Mouse (Mus musculus): Measurements from ENCODE around the gene Olfr1341. TPM values are rescaled to one million over a fixed set of nuclear protein-coding genes. Genes with fewer than 3 reads are reported as not detected.

Olfr1341 gene
- polyA plus RNA-seq, 1 experiment = not detected

- Histone ChIP-seq H3K4me3 (ENCODE audit: insufficient read depth, poor library complexity, severe bottlenecking) (no peak overlapping the region), H3K27me3 (ENCODE audit: control insufficient read depth, insufficient read depth, insufficient read length) (no peaks in the 10 kb centered on the region), H3K79me2 (ENCODE audit: control insufficient read depth, insufficient read depth) (no peaks in the 10 kb centered on the region), H3ac (ENCODE audit: control insufficient read depth, insufficient read length, low read depth) (no peak overlapping the region), H3K36me3 (ENCODE audit: control insufficient read depth, insufficient read depth) (no peaks in the 10 kb centered on the region), H3K79me3 (ENCODE audit: low read depth) (no peaks in the 10 kb centered on the region)
- TF ChIP-seq CTCF (IDR thresholded peaks at IDR 0.05; ENCODE audit: control insufficient read depth, insufficient read depth, insufficient read length) (no peak), CEBPB (IDR thresholded peaks at IDR 0.05; ENCODE audit: low read depth) (no peak), MAX (IDR thresholded peaks at IDR 0.05) (no peak), MYOD1 (IDR thresholded peaks at IDR 0.05; ENCODE audit: control insufficient read depth, insufficient read length, low read depth) (no peak), MYOG (IDR thresholded peaks at IDR 0.05; ENCODE audit: control insufficient read depth, extremely low read depth, insufficient read length) (no peak), USF1 (IDR thresholded peaks at IDR 0.05; ENCODE audit: low read depth) (no peak), FOSL1 (IDR thresholded peaks at IDR 0.05; ENCODE audit: insufficient read depth, low read length, poor library complexity, severe bottlenecking) (no peak)
Measured at GRCm38 (mm10) chr4:118711656-118712055, 8.3 kb downstream of the Olfr1341 start.

- no peaks in the 10 kb centered on the region for H3K36me3 ChIP-seq (ENCODE audit: control insufficient read depth, insufficient read depth)
- no peak within 1 kb of the TSS for H3ac ChIP-seq (ENCODE audit: control insufficient read depth, insufficient read length, low read depth)
- H3K79me2 ChIP-seq (ENCODE audit: control insufficient read depth, insufficient read depth) = no peaks in the 10 kb centered on the region
- TF ChIP-seq CEBPB (IDR thresholded peaks at IDR 0.05; ENCODE audit: low read depth) (no peak), MYOD1 (IDR thresholded peaks at IDR 0.05; ENCODE audit: control insufficient read depth, insufficient read length, low read depth) (no peak), USF1 (IDR thresholded peaks at IDR 0.05; ENCODE audit: low read depth) (no peak), MYOG (IDR thresholded peaks at IDR 0.05; ENCODE audit: control insufficient read depth, extremely low read depth, insufficient read length) (no peak), MAX (IDR thresholded peaks at IDR 0.05) (no peak), CTCF (IDR thresholded peaks at IDR 0.05; ENCODE audit: control insufficient read depth, insufficient read depth, insufficient read length) (no peak), FOSL1 (IDR thresholded peaks at IDR 0.05; ENCODE audit: insufficient read depth, low read length, poor library complexity, severe bottlenecking) (no peak)
- H3K27me3 ChIP-seq (ENCODE audit: control insufficient read depth, insufficient read depth, insufficient read length) = no peaks in the 10 kb centered on the region
- no peaks in the 10 kb centered on the region for H3K79me3 ChIP-seq (ENCODE audit: low read depth)
- no peak within 1 kb of the TSS for H3K4me3 ChIP-seq (ENCODE audit: insufficient read depth, poor library complexity, severe bottlenecking)
Measured at GRCm38 (mm10) chr4:118719838-118720237, 16.5 kb downstream of the Olfr1341 start, which contains the start of gene Olfr1340. Gene Olfr1340 (plus strand): TSS chr4:118720138.

- no peaks in the 10 kb centered on the region for H3K79me2 ChIP-seq (ENCODE audit: control insufficient read depth, insufficient read depth)
- TF ChIP-seq MYOD1 (IDR thresholded peaks at IDR 0.05; ENCODE audit: control insufficient read depth, insufficient read length, low read depth) = no peak
- no peak for TF ChIP-seq FOSL1 (IDR thresholded peaks at IDR 0.05; ENCODE audit: insufficient read depth, low read length, poor library complexity, severe bottlenecking)
- TF ChIP-seq USF1 (IDR thresholded peaks at IDR 0.05; ENCODE audit: low read depth) = no peak
- TF ChIP-seq MYOG (IDR thresholded peaks at IDR 0.05; ENCODE audit: control insufficient read depth, extremely low read depth, insufficient read length) = no peak
- no peak for TF ChIP-seq CTCF (IDR thresholded peaks at IDR 0.05; ENCODE audit: control insufficient read depth, insufficient read depth, insufficient read length)
- no peak for TF ChIP-seq CEBPB (IDR thresholded peaks at IDR 0.05; ENCODE audit: low read depth)
- TF ChIP-seq MAX (IDR thresholded peaks at IDR 0.05) = no peak
- no peaks in the 10 kb centered on the region for H3K27me3 ChIP-seq (ENCODE audit: control insufficient read depth, insufficient read depth, insufficient read length)
- no peak overlapping the region for H3K4me3 ChIP-seq (ENCODE audit: insufficient read depth, poor library complexity, severe bottlenecking)
- H3ac ChIP-seq (ENCODE audit: control insufficient read depth, insufficient read length, low read depth) = no peak overlapping the region
- no peaks in the 10 kb centered on the region for H3K79me3 ChIP-seq (ENCODE audit: low read depth)
- H3K36me3 ChIP-seq (ENCODE audit: control insufficient read depth, insufficient read depth) = no peaks in the 10 kb centered on the region
Measured at GRCm38 (mm10) chr4:118721742-118722483, 18.6 kb downstream of the Olfr1341 start.

GRCm38 (mm10) chr4:118731875-118732274 lies 28.6 kb downstream of the Olfr1341 start, which contains the start of gene Olfr1339:
Gene Olfr1339 (plus strand): TSS chr4:118732175.
- Histone ChIP-seq H3ac (ENCODE audit: control insufficient read depth, insufficient read length, low read depth) (no peak within 1 kb of the TSS), H3K36me3 (ENCODE audit: control insufficient read depth, insufficient read depth) (no peaks in the 10 kb centered on the region)
- TF ChIP-seq MYOG (IDR thresholded peaks at IDR 0.05; ENCODE audit: control insufficient read depth, extremely low read depth, insufficient read length) = no peak
- TF ChIP-seq FOSL1 (IDR thresholded peaks at IDR 0.05; ENCODE audit: insufficient read depth, low read length, poor library complexity, severe bottlenecking) = no peak
- no peak for TF ChIP-seq CEBPB (IDR thresholded peaks at IDR 0.05; ENCODE audit: low read depth)
- no peak for TF ChIP-seq MAX (IDR thresholded peaks at IDR 0.05)
- TF ChIP-seq USF1 (IDR thresholded peaks at IDR 0.05; ENCODE audit: low read depth) = no peak
- no peak for TF ChIP-seq MYOD1 (IDR thresholded peaks at IDR 0.05; ENCODE audit: control insufficient read depth, insufficient read length, low read depth)
- TF ChIP-seq CTCF (IDR thresholded peaks at IDR 0.05; ENCODE audit: control insufficient read depth, insufficient read depth, insufficient read length) = no peak

GRCm38 (mm10) chr4:118739574-118739973 lies 36.3 kb downstream of the Olfr1341 start:
- no peaks in the 10 kb centered on the region for H3K36me3 ChIP-seq (ENCODE audit: control insufficient read depth, insufficient read depth)
- H3K27me3 ChIP-seq (ENCODE audit: control insufficient read depth, insufficient read depth, insufficient read length) = no peaks in the 10 kb centered on the region
- TF ChIP-seq MYOD1 (IDR thresholded peaks at IDR 0.05; ENCODE audit: control insufficient read depth, insufficient read length, low read depth) (no peak), MYOG (IDR thresholded peaks at IDR 0.05; ENCODE audit: control insufficient read depth, extremely low read depth, insufficient read length) (no peak), CEBPB (IDR thresholded peaks at IDR 0.05; ENCODE audit: low read depth) (no peak), CTCF (IDR thresholded peaks at IDR 0.05; ENCODE audit: control insufficient read depth, insufficient read depth, insufficient read length) (no peak), USF1 (IDR thresholded peaks at IDR 0.05; ENCODE audit: low read depth) (no peak), FOSL1 (IDR thresholded peaks at IDR 0.05; ENCODE audit: insufficient read depth, low read length, poor library complexity, severe bottlenecking) (no peak), MAX (IDR thresholded peaks at IDR 0.05) (no peak)
- no peaks in the 10 kb centered on the region for H3K79me3 ChIP-seq (ENCODE audit: low read depth)
- H3ac ChIP-seq (ENCODE audit: control insufficient read depth, insufficient read length, low read depth) = no peak overlapping the region
- no peaks in the 10 kb centered on the region for H3K79me2 ChIP-seq (ENCODE audit: control insufficient read depth, insufficient read depth)
- no peak overlapping the region for H3K4me3 ChIP-seq (ENCODE audit: insufficient read depth, poor library complexity, severe bottlenecking)

More at GRCm38 (mm10) chr4:118731875-118732274, 28.6 kb downstream of the Olfr1341 start, which contains the start of gene Olfr1339:
- Histone ChIP-seq H3K4me3 (ENCODE audit: insufficient read depth, poor library complexity, severe bottlenecking) (no peak within 1 kb of the TSS), H3K79me3 (ENCODE audit: low read depth) (no peaks in the 10 kb centered on the region), H3K79me2 (ENCODE audit: control insufficient read depth, insufficient read depth) (no peaks in the 10 kb centered on the region), H3K27me3 (ENCODE audit: control insufficient read depth, insufficient read depth, insufficient read length) (no peaks in the 10 kb centered on the region)
